Mouse (Mus musculus): ENCODE measurements around the gene Nt5dc1. TPM values are rescaled to one million over a fixed set of nuclear protein-coding genes. Genes with fewer than 3 reads are reported as not detected.
A peak's percentile ranks its signal among the peaks of the same experiment; 100 is the strongest.
"Not testable (repeated sequence)": the region's sequence is repeated elsewhere in the genome, so short reads cannot be mapped to it uniquely, and the experiment has no call there.

The Nt5dc1 gene
- polyA plus RNA-seq, 1 experiment = 6.6 TPM

- TF ChIP-seq CTCF (IDR thresholded peaks at IDR 0.05; ENCODE audit: insufficient read depth, low read length) = no peak
- TF ChIP-seq POLR2A (IDR thresholded peaks at IDR 0.05; ENCODE audit: borderline replicate concordance, extremely low read depth, low read depth, low read length) = no peak
- peaks cover 3% of the 10 kb centered on the region; the same call in 1 of the 2 replicates for H3K4me1 ChIP-seq (ENCODE audit: control insufficient read depth, insufficient read depth, low read length)
- WGBS = 6% methylated on average over 13 of the region's 13 CpGs
- peak overlapping the region; percentile 68 for H3K4me3 ChIP-seq (replicated peaks; ENCODE audit: extremely low read depth, low read depth, low read length)
- no peak for DNase-seq
These were observed 121.4 kb downstream of the Nt5dc1 start for GRCm38 (mm10) chr10:34296911-34297298.

DNA sequence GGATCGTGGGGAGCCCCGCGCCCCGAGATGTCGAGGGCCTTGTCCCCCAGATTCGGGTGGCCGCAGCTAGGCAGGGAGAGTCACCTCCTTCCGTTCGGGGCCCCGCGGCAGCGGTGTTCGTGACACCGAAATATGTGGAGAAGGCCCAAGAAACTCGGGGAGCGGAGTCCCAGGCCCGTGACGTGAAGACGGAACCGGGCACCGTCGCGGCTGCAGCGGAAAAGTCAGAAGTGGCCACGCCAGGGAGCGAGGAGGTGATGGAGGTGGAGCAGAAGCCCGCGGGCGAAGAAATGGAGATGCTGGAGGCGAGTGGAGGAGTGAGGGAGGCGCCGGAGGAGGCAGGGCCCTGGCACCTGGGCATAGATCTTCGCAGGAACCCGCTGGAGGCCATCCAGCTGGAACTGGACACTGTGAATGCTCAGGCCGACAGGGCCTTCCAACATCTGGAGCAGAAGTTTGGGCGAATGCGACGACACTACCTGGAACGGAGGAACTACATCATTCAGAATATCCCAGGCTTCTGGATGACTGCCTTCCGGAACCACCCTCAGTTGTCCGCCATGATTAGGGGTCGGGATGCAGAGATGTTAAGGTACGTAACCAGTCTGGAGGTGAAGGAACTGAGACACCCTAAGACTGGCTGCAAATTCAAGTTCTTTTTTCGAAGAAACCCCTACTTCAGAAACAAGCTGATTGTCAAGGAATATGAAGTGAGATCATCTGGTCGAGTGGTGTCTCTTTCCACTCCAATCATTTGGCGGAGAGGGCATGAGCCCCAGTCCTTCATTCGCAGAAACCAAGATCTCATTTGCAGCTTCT is 135.7 kb downstream of the Nt5dc1 start:
- H3K4me1 ChIP-seq (ENCODE audit: control insufficient read depth, insufficient read depth, low read length) = peaks cover 8% of the 10 kb centered on the region
- 2% methylated on average over 47 of the region's 47 CpGs for WGBS
- peak overlapping the region; percentile 82 for H3K4me3 ChIP-seq (replicated peaks; ENCODE audit: extremely low read depth, low read depth, low read length)
- no peak for DNase-seq
- TF ChIP-seq CTCF (IDR thresholded peaks at IDR 0.05; ENCODE audit: insufficient read depth, low read length) (no peak), POLR2A (IDR thresholded peaks at IDR 0.05; ENCODE audit: borderline replicate concordance, extremely low read depth, low read depth, low read length) (no peak)

DNA sequence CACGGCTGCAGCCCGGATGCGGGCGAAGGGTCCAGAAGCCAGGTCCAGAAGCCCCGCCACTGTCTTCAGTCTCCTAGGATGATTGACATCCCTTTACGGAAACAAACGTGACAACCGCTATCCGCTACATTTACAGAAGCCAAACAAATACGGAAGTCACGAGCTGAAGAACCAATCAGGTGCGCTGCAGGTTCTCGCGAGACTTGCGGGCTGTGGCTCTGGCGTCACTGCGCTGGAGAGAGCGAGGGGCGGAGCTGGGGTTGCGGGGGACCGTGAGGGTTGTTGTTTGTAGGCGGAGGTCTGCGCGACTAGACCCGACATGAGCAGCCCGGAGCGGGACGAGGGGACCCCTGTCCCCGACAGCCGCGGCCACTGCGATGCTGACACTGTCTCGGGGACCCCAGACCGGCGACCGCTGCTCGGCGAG is 136.4 kb downstream of the Nt5dc1 start, which contains the start of gene Tspyl1:
TSS of gene Tspyl1 (plus strand) at position 229 of the 427 bp plus-strand sequence.
- H3K4me1 ChIP-seq (ENCODE audit: control insufficient read depth, insufficient read depth, low read length) = peaks cover 8% of the 10 kb centered on the region
- peak; percentile 97 for DNase-seq
- no peak for TF ChIP-seq CTCF (IDR thresholded peaks at IDR 0.05; ENCODE audit: insufficient read depth, low read length)
- TF ChIP-seq POLR2A (IDR thresholded peaks at IDR 0.05; ENCODE audit: borderline replicate concordance, extremely low read depth, low read depth, low read length) = peak; percentile 82; the same call in 1 of the 2 replicates
- peak within 1 kb of the TSS; percentile 82 for H3K4me3 ChIP-seq (replicated peaks; ENCODE audit: extremely low read depth, low read depth, low read length)
- WGBS = under 1% methylated on average over 38 of the region's 38 CpGs

GRCm38 (mm10) chr10:34281211-34281961 is 137.0 kb downstream of the Nt5dc1 start:
- WGBS = 8% methylated on average over 14 of the region's 14 CpGs
- no peak for DNase-seq
- H3K4me3 ChIP-seq (replicated peaks; ENCODE audit: extremely low read depth, low read depth, low read length) = peak overlapping the region; percentile 82
- H3K4me1 ChIP-seq (ENCODE audit: control insufficient read depth, insufficient read depth, low read length) = peaks cover 8% of the 10 kb centered on the region
- no peak for TF ChIP-seq POLR2A (IDR thresholded peaks at IDR 0.05; ENCODE audit: borderline replicate concordance, extremely low read depth, low read depth, low read length)
- no peak for TF ChIP-seq CTCF (IDR thresholded peaks at IDR 0.05; ENCODE audit: insufficient read depth, low read length)

GRCm38 (mm10) chr10:34280591-34281175 is 137.7 kb downstream of the Nt5dc1 start:
- peak; percentile 22; the same call in 1 of the 2 replicates for TF ChIP-seq CTCF (IDR thresholded peaks at IDR 0.05; ENCODE audit: insufficient read depth, low read length)
- TF ChIP-seq POLR2A (IDR thresholded peaks at IDR 0.05; ENCODE audit: borderline replicate concordance, extremely low read depth, low read depth, low read length) = no peak
- 18% methylated on average over 13 of the region's 13 CpGs for WGBS
- Histone ChIP-seq H3K4me3 (replicated peaks; ENCODE audit: extremely low read depth, low read depth, low read length) (peak overlapping the region; percentile 60), H3K4me1 (ENCODE audit: control insufficient read depth, insufficient read depth, low read length) (peaks cover 8% of the 10 kb centered on the region)
- no peak for DNase-seq

GRCm38 (mm10) chr10:34271681-34272080 is 146.7 kb downstream of the Nt5dc1 start:
- Histone ChIP-seq H3K4me3 (replicated peaks; ENCODE audit: extremely low read depth, low read depth, low read length) (no peak overlapping the region), H3K4me1 (ENCODE audit: control insufficient read depth, insufficient read depth, low read length) (no peaks in the 10 kb centered on the region; the same call in 1 of the 2 replicates)
- TF ChIP-seq POLR2A (IDR thresholded peaks at IDR 0.05; ENCODE audit: borderline replicate concordance, extremely low read depth, low read depth, low read length) = no peak
- no peak for DNase-seq
- WGBS = 18% methylated on average over 7 of the region's 7 CpGs

DNA sequence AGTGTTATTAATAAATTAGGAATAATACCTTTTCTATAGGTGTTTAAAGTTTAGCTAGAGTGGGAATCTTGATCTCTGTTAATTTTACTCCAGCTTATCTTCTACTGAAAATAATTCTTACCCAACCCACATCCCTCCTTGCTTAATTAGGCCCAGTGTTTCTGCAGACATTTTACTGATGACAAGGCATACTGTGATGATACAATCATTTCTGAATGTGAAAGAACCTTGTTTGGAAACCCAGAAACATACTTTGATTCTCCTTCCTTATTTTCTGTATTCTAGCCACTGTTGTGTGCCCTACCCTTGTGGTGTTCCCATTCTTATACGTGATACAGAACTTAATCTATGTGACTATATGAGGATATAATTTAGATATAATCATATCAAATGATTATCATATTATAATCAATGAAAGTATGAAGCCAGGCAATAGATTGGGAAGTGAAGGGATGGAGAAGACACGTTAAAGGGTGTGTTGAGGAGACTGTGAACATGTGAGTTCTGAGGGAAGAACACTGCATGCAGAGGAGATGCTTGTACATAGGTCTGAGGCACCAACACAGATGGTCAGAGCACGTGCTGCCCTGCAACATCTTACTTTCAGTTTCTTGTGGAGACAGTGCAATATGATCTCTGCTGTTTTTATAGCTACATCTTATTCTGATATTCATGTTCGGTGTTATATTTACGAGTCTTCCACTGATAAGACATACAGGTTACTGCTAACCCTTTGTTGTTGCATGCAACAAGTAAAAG is 150.9 kb downstream of the Nt5dc1 start:
- no peak for DNase-seq
- TF ChIP-seq POLR2A (IDR thresholded peaks at IDR 0.05; ENCODE audit: borderline replicate concordance, extremely low read depth, low read depth, low read length) = no peak
- no peak for TF ChIP-seq CTCF (IDR thresholded peaks at IDR 0.05; ENCODE audit: insufficient read depth, low read length)
- Histone ChIP-seq H3K4me3 (replicated peaks; ENCODE audit: extremely low read depth, low read depth, low read length) (no peak overlapping the region), H3K4me1 (ENCODE audit: control insufficient read depth, insufficient read depth, low read length) (no peaks in the 10 kb centered on the region; the same call in 1 of the 2 replicates)
- WGBS = 66% methylated on average over 5 of the region's 5 CpGs

DNA sequence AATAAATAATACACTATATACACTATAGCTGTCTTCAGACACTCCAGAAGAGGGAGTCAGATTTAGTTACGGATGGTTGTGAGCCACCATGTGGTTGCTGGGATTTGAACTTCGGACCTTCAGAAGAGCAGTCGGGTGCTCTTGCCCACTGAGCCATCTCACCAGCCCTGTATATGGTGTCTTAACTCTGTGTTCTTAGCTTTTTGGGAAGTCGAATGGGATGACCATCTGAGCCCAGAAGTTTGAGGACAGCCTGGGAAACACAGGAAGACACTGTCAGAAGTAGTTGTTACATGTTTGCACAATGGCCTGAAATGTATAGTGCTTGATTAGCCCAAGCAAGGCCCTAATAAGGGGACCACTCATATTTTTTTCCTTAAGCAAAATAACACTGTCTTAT is 153.2 kb downstream of the Nt5dc1 start:
- DNase-seq = no peak
- 91% methylated on average over 4 of the region's 4 CpGs for WGBS
- Histone ChIP-seq H3K4me3 (replicated peaks; ENCODE audit: extremely low read depth, low read depth, low read length) (no peak overlapping the region), H3K4me1 (ENCODE audit: control insufficient read depth, insufficient read depth, low read length) (no peaks in the 10 kb centered on the region)
- TF ChIP-seq CTCF (IDR thresholded peaks at IDR 0.05; ENCODE audit: insufficient read depth, low read length) (no peak), POLR2A (IDR thresholded peaks at IDR 0.05; ENCODE audit: borderline replicate concordance, extremely low read depth, low read depth, low read length) (no peak)

GRCm38 (mm10) chr10:34252833-34253232 is 165.5 kb downstream of the Nt5dc1 start:
- not testable (repeated sequence) for H3K4me1 ChIP-seq (ENCODE audit: control insufficient read depth, insufficient read depth, low read length); DNase-seq; H3K4me3 ChIP-seq (replicated peaks; ENCODE audit: extremely low read depth, low read depth, low read length)
- 90% methylated on average over 9 of the region's 9 CpGs for whole genome bisulfite sequencing

Data from lung, adult 2 months (tissue).